Mouse (Mus musculus): Measurements from ENCODE around the gene Msi1. TPM values are rescaled to one million over a fixed set of nuclear protein-coding genes. Genes with fewer than 3 reads are reported as not detected.

The Msi1 gene
- 7.9 and 8.3 TPM in 2 replicates for polyA plus RNA-seq (2015; fragmentation: Nextera tagmentation; extraction: Ambion mirVana)

DNA sequence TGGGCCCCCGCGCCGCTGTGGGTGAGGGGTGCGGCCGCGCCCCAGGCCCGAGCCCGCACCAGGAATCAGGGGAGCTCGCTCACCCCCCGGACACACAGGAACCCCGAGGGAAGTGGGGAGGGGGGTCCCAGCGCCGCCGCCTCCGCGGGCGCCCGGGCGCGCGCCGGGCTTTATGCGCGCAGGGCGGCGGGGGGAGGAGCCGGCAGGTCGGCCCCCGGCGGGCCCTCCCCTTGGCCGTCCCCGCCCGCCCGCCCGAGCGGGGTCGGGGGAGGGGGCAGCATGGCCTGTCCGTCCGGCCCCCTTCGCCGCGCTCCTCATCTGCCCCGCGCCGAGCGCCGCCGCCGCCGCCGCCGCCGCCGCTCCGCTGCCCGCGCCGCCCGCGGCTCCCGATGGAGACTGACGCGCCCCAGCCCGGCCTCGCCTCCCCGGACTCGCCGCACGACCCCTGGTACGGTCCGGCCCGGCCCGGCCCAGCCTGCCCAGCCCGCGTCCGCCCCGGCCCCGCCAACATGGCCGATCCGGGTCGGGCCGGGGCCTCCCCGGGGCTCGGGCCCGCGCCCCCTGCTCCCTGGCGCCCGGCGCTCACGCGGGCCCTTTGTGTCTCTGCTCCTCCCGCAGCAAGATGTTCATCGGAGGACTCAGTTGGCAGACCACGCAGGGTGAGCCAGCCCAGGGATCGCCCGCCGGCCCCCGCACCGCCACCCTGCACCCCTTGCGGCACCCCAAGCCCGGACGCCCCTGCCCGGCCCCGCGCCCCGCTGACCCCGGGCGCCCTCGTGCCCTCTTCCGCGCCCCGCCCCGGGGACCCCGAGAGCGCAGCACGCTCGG, at the start of gene Msi1:
Msi1 (plus strand) TSS at position 241 of the 828 bp plus-strand sequence.

DNA sequence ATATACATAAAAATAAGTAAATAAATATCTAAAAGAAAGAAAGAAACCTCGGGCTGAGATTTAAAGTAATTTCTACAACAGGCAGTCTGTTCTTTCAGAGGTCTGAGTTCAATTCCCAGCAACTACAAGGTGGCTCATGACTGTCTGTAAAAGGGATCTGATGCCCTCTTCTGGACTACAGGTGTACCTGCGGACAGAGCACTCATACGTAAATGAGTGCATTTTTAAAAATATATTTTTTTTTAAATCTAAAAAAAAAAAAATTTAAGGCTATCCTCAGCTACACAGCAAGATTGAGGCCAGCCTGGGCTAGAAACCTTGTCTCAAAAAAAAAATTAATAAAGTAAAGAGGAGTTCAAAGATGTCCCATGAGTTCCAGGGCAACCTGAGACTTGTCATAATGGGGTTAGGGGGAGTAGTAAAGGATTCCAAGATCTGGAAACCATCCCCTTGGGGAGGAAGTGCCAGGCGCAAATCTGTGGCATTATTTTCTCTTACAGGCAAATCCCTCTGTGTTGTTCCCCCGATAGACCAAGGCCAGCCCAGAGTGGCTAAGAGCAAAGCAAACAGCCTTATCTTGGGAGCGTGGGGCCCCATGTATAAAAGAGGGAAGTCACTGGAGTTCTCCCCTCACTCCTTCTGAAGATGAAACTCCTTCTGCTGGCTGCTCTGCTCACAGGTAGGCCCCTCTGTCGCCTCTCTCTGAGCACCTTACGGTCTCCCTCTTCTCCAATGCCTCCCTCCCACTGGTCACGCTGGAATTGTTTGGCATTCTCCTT, 36.4 kb downstream of the Msi1 start, which contains the start of gene Pla2g1b:
Pla2g1b (plus strand) TSS at position 621 of the 779 bp plus-strand sequence.

DNA sequence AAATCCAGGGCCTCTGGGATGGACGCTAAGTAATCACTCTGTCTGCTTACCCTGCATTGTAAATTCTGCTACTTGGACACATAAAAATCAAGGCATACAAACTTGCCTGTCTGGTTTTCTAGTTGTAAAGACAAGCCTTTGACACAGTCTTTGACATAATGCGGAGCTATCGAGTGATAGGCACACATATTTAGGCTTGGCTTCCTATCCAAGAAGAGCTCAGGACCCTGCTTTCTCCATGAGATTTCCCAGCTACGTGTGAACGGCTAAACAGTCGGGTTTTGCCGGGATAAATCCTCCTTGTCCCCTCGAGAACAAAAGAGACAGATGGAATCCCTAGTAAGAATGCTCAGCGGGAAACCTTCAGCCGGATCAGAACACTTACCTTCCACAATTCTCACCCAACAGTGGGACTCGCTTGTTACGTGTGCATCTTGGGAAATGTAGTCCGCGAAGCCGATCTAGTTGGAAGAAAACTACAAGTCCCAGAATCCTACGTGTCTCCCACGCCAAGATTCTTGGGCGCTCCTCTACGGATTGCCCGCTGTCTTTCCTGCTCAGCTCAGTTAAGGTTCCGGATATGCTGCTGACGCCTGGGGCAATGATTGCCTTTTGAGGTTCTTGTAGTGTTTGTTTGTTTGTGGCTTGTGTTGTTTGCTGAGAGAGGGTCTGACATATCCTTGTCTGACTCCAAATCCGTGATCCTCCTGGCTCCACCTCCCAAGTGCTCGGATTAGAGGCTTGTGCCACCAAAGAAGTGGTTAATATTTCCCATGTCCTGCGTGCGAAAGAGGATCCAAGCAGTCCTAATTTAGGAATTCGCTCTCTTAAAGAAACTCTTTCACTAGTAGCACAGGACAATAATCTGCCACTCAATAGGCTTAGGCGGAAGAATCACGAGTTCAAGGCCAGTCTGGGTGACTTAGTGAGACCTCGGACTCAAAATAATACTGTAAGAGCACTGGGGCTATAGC, 54.8 kb downstream of the Msi1 start, which contains the start of gene Sirt4:
Sirt4 (minus strand) TSS at position 779 of the 974 bp plus-strand sequence.

Other genes starting within 250 kb of the Msi1 start
- 1.2 and 2.4 TPM in 2 replicates for gene Cabp1, start 235.2 kb upstream of the Msi1 start, polyA plus RNA-seq (2015; fragmentation: Nextera tagmentation; extraction: Ambion mirVana)
- gene Pop5, start 193.8 kb upstream of the Msi1 start, polyA plus RNA-seq (2015; fragmentation: Nextera tagmentation; extraction: Ambion mirVana), result 122 and 162 TPM in 2 replicates
- gene Rnf10, start 156.7 kb upstream of the Msi1 start, polyA plus RNA-seq (2015; fragmentation: Nextera tagmentation; extraction: Ambion mirVana), result 98.7 and 129 TPM in 2 replicates
- gene Coq5, start 149.9 kb upstream of the Msi1 start, polyA plus RNA-seq (2015; fragmentation: Nextera tagmentation; extraction: Ambion mirVana), result 28.4 and 38.6 TPM in 2 replicates
- 875 and 948 TPM in 2 replicates for gene Dynll1, start 128.6 kb upstream of the Msi1 start, polyA plus RNA-seq (2015; fragmentation: Nextera tagmentation; extraction: Ambion mirVana)
- gene Srsf9, start 102.4 kb upstream of the Msi1 start, polyA plus RNA-seq (2015; fragmentation: Nextera tagmentation; extraction: Ambion mirVana), result 101 and 175 TPM in 2 replicates
- gene Gatc, start 88.4 kb upstream of the Msi1 start, polyA plus RNA-seq (2015; fragmentation: Nextera tagmentation; extraction: Ambion mirVana), result 24.1 and 24.3 TPM in 2 replicates
- 79.9 and 81.5 TPM in 2 replicates for gene Triap1, start 88.4 kb upstream of the Msi1 start, polyA plus RNA-seq (2015; fragmentation: Nextera tagmentation; extraction: Ambion mirVana)
- 1,163 and 1,602 TPM in 2 replicates for gene Cox6a1, start 80.6 kb upstream of the Msi1 start, polyA plus RNA-seq (2015; fragmentation: Nextera tagmentation; extraction: Ambion mirVana)
- gene Pla2g1b, start 36.7 kb downstream of the Msi1 start, polyA plus RNA-seq (2015; fragmentation: Nextera tagmentation; extraction: Ambion mirVana), result 1.2 and 1.7 TPM in 2 replicates
- 20.8 and 33.9 TPM in 2 replicates for gene Sirt4, start 55.1 kb downstream of the Msi1 start, polyA plus RNA-seq (2015; fragmentation: Nextera tagmentation; extraction: Ambion mirVana)
- gene Pxn, start 77.1 kb downstream of the Msi1 start, polyA plus RNA-seq (2015; fragmentation: Nextera tagmentation; extraction: Ambion mirVana), result 21.9 and 26.2 TPM in 2 replicates
- 991 and 1,032 TPM in 2 replicates for gene Rplp0, start 129.9 kb downstream of the Msi1 start, polyA plus RNA-seq (2015; fragmentation: Nextera tagmentation; extraction: Ambion mirVana)
- 12.0 and 17.6 TPM in 2 replicates for gene Gcn1l1, start 135.7 kb downstream of the Msi1 start, polyA plus RNA-seq (2015; fragmentation: Nextera tagmentation; extraction: Ambion mirVana)
- 16.0 and 19.4 TPM in 2 replicates for gene Rab35, start 202.3 kb downstream of the Msi1 start, polyA plus RNA-seq (2015; fragmentation: Nextera tagmentation; extraction: Ambion mirVana)

All from adrenal gland, postnatal 0 days (tissue).